Mouse (Mus musculus) heart, embryonic 11.5 days (tissue): ENCODE measurements around the gene Anapc15-ps. TPM values are rescaled to one million over a fixed set of nuclear protein-coding genes. Genes with fewer than 3 reads are reported as not detected.
A peak's percentile ranks its signal among the peaks of the same experiment; 100 is the strongest.

Experiments
- ATAC-seq: fragments of 200-750 bp; cut with Nextera tagmentation; replicated peaks from 2 replicates; pipeline ENCODE4 v1.8.0; 2017; ENCODE audit warnings: moderate library complexity; ENCODE audit not compliant: insufficient number of reproducible peaks, low FRiP score, low TSS enrichment
- H3K27ac ChIP-seq: fragments of 300-500 bp; sonication (generic); 2 replicates; pipeline ENCODE4 v1.5.1; 2014; ENCODE audit warnings: mild to moderate bottlenecking, low read depth, low read length
- H3K27me3 ChIP-seq: fragments of 300-500 bp; sonication (generic); 2 replicates; pipeline ENCODE4 v1.6.1; 2014; ENCODE audit warnings: mild to moderate bottlenecking, low read length, mixed read lengths; ENCODE audit not compliant: control insufficient read depth, insufficient read depth
- H3K36me3 ChIP-seq: fragments of 300-500 bp; sonication (generic); 2 replicates; pipeline ENCODE4 v1.6.1; 2014; ENCODE audit warnings: mild to moderate bottlenecking, low read length, moderate library complexity, mixed read lengths; ENCODE audit not compliant: control insufficient read depth, insufficient read depth
- H3K4me1 ChIP-seq: fragments of 300-500 bp; sonication (generic); 2 replicates; pipeline ENCODE4 v1.6.1; 2014; ENCODE audit warnings: low read length; ENCODE audit not compliant: control insufficient read depth, insufficient read depth
- H3K4me2 ChIP-seq: fragments of 300-500 bp; sonication (generic); 2 replicates; pipeline ENCODE4 v1.6.1; 2014; ENCODE audit warnings: mild to moderate bottlenecking, moderate library complexity
- H3K4me3 ChIP-seq: fragments of 300-500 bp; sonication (generic); 2 replicates; pipeline ENCODE4 v1.5.1; 2014; ENCODE audit warnings: low read depth, low read length
- H3K9ac ChIP-seq: fragments of 300-500 bp; sonication (generic); 2 replicates; pipeline ENCODE4 v1.6.1; 2014; ENCODE audit warnings: mild to moderate bottlenecking, low read depth, low read length, moderate library complexity
- H3K9me3 ChIP-seq: fragments of 300-500 bp; sonication (generic); replicated peaks from 2 replicates; pipeline ENCODE4 v1.6.1; 2016; ENCODE audit warnings: low read length; ENCODE audit not compliant: control insufficient read depth
- WGBS: fragments of 180-500 bp; shearing (Covaris S2); extraction: QIAGEN DNeasy Blood & Tissue Kit; methylation state at CpG from one replicate; pipeline ENCODE4 v1.1.7; 2014; ENCODE audit not compliant: insufficient replicate concordance; 5-methylcytosine and 5-hydroxymethylcytosine counted together
- polyA plus RNA-seq: library from polyadenylated mRNA; unstranded; fragments of >200 nt; fragmentation: Nextera tagmentation; extraction: Ambion mirVana; gene quantifications from 2 replicates; pipeline ENCODE4 v1.2.1, GENCODE M21; 2014

The Anapc15-ps gene
- polyA plus RNA-seq, 1 experiment from 2014 or later: not detected

DNA sequence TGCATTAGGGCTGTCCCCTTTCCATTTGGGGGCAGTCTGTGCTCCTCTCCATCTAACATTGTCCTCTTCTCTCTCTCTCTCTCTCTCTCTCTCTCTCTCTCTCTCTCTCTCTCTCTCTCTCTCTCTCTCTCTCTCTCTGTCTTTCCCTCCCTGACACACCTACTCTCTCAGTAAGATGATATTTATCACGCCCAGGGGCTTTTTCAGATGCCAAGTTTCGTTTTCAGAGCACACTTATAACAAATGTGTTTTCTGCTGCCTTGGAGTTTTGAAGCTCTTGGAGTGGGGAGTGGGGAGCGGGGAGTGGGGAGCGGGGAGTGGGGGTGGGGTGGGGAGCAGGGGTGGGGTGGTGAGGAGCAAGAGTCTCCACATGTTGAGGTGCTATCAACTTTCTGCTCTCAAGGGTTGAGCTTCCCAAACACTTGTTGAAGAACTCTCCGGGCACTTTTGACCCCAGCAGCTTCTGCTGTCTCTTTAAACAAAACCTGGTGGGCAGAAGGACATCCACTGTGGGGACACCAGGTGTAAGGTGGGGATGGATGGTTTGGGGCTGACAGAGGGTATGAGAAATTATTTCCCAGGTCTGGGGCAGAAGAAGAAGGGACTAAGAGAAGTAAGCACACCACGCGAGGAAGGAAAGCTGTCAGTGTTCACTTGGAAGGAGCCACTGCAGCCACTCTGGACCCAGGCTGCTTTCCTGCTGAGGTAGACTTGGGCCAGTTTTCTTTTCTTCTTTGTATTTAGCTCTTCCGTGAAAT lies 36.8 kb upstream of the Anapc15-ps start:
- H3K27ac ChIP-seq: no peak overlapping the region
- H3K9me3 ChIP-seq: no peaks in the 10 kb centered on the region
- no peak for ATAC-seq
- H3K4me3 ChIP-seq: no peak overlapping the region
- H3K9ac ChIP-seq: no peak overlapping the region
- H3K4me2 ChIP-seq: no peak overlapping the region
- 69% methylated on average over 8 of the region's 8 CpGs for WGBS
- H3K36me3 ChIP-seq: no peaks in the 10 kb centered on the region
- peaks cover 11% of the 10 kb centered on the region; the same call in 1 of the 2 replicates for H3K4me1 ChIP-seq
- no peaks in the 10 kb centered on the region for H3K27me3 ChIP-seq

DNA sequence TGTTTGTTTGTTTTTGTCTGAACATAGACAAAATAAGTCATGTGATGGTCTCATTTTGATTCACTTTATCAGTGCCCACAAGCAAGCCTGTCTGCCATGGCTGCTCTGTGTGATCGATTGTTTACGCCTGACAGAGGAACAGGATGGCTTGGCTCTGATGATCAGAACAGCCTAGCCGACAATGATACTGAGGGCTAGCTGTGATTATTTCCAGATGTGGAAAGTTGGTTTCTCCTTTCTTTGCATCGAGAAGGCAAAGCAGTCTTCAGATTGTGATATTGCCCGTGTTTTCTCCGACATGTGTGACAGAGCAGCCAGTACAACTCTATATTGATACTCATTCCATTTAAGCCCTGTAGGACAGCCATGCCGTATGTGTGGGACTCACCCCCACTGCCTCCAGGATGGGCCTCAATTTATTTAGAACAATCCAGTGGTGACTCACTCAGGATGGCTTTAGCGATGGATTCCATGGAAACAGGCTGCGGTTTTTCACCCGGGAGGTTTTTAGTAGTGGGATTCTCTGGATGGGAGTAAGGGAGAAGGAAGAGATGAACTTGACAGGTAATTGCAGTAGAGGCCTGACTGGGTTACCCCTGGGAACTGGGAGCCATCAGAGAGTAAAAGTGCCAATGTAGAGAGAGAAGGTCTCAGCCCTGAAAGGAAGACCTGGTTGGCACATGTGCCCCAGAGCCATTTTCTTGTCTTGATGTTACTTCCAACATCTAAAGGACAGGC lies 36.1 kb upstream of the Anapc15-ps start:
- Histone ChIP-seq H3K9ac (no peak overlapping the region), H3K4me1 (peaks cover 11% of the 10 kb centered on the region; the same call in 1 of the 2 replicates), H3K27ac (no peak overlapping the region), H3K4me2 (no peak overlapping the region), H3K27me3 (no peaks in the 10 kb centered on the region), H3K36me3 (no peaks in the 10 kb centered on the region), H3K4me3 (no peak overlapping the region), H3K9me3 (no peaks in the 10 kb centered on the region)
- WGBS: 58% methylated on average over 10 of the region's 10 CpGs
- ATAC-seq: no peak

DNA sequence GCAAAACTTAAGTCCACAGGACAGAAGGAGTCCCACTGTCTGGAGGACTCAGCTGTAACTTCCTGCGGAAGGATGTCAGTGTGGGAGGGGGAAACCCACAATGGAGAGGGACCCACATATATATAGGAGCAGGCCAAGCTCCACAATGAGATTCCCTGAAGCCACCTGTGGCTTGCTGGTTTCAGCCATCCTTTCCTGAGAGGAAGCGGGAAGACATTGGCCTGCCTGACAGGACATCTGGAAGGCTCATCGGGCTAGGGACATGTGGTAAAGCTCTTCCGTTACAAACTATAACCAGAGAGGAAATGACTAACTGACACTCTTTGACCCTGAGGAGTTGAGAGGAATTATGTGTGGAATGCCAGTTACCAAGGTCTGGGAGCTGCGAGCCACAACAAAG lies 34.8 kb upstream of the Anapc15-ps start:
- no peak overlapping the region for H3K9ac ChIP-seq
- H3K27ac ChIP-seq: peak overlapping the region; percentile 32; the same call in 1 of the 2 replicates
- H3K27me3 ChIP-seq: no peaks in the 10 kb centered on the region
- no peaks in the 10 kb centered on the region for H3K36me3 ChIP-seq
- ATAC-seq: no peak
- no peak overlapping the region for H3K4me3 ChIP-seq
- peaks cover 11% of the 10 kb centered on the region; the same call in 1 of the 2 replicates for H3K4me1 ChIP-seq
- 46% methylated on average over 5 of the region's 5 CpGs for WGBS
- H3K9me3 ChIP-seq: no peaks in the 10 kb centered on the region
- no peak overlapping the region for H3K4me2 ChIP-seq

DNA sequence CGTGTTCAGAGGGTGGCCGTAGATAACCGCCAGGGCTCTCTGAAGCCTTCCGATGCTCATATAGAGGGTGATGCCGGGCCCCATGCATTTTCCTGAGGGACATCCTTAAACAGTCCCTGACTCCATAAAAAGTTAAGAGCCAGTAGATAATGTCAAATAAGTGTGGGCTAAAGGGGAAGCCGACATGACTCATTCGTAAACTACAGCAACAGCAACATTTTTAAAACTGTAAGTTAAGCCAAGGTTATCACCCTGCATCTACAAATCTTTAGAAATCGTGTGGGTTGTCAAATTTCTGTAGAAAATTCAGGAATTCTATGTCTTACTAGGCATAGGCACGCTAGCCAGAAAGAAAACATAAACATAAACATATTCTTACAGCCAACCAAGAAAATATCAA lies 33.6 kb upstream of the Anapc15-ps start:
- no peaks in the 10 kb centered on the region for H3K36me3 ChIP-seq
- H3K27me3 ChIP-seq: no peaks in the 10 kb centered on the region
- ATAC-seq: no peak
- H3K9me3 ChIP-seq: no peaks in the 10 kb centered on the region
- H3K27ac ChIP-seq: no peak overlapping the region
- H3K4me2 ChIP-seq: no peak overlapping the region
- 86% methylated on average over 9 of the region's 9 CpGs for WGBS
- H3K4me3 ChIP-seq: no peak overlapping the region
- H3K4me1 ChIP-seq: peaks cover 11% of the 10 kb centered on the region; the same call in 1 of the 2 replicates
- no peak overlapping the region for H3K9ac ChIP-seq

DNA sequence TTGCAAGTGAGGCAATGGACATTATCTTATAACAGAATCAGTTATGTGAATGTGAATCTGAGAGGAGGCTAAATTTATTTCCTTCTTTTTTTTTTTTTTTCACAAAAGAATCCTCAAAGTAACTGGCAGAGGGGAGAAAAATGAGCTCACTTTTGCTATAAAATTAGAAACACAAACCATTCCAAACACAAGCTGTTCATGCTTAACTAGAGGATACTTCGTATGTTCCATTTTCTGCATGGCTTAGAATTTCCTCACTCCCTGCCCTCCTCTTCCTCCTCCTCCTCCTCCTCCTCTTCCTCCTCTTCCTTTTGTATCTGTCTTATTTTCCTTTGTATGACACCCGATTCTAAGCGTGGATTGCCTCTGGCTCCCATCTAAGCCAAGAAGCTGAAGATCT lies 32.5 kb upstream of the Anapc15-ps start:
- Histone ChIP-seq H3K9ac (no peak overlapping the region), H3K27ac (no peak overlapping the region), H3K4me3 (no peak overlapping the region), H3K4me1 (peaks cover 11% of the 10 kb centered on the region; the same call in 1 of the 2 replicates), H3K4me2 (no peak overlapping the region), H3K36me3 (no peaks in the 10 kb centered on the region), H3K27me3 (no peaks in the 10 kb centered on the region), H3K9me3 (no peaks in the 10 kb centered on the region)
- WGBS: 80% methylated on average over 3 of the region's 3 CpGs
- no peak for ATAC-seq

DNA sequence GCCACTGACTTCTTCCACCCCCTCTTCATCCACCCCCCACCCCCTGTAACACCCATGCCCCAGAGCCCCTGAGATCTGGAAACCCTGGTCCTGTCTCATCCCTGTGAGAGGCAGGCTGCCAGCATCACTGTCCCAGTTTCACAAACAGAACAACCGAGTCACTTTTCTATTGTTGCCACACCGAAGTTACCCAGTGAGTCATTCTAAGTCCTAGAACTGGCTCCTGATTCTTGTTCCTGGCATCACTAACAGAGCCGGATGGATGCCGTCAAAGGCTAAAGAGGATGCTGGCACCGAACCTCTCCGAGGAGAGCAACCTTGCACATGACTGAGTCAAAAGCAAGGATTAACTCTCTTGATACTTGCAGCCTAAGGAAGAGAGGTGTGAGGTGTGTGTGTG lies 31.6 kb upstream of the Anapc15-ps start:
- ATAC-seq: no peak
- H3K4me2 ChIP-seq: no peak overlapping the region
- no peak overlapping the region for H3K4me3 ChIP-seq
- H3K36me3 ChIP-seq: no peaks in the 10 kb centered on the region
- H3K4me1 ChIP-seq: peaks cover 11% of the 10 kb centered on the region; the same call in 1 of the 2 replicates
- no peaks in the 10 kb centered on the region for H3K9me3 ChIP-seq
- 82% methylated on average over 6 of the region's 6 CpGs for WGBS
- H3K9ac ChIP-seq: no peak overlapping the region
- H3K27me3 ChIP-seq: no peaks in the 10 kb centered on the region
- no peak overlapping the region for H3K27ac ChIP-seq

DNA sequence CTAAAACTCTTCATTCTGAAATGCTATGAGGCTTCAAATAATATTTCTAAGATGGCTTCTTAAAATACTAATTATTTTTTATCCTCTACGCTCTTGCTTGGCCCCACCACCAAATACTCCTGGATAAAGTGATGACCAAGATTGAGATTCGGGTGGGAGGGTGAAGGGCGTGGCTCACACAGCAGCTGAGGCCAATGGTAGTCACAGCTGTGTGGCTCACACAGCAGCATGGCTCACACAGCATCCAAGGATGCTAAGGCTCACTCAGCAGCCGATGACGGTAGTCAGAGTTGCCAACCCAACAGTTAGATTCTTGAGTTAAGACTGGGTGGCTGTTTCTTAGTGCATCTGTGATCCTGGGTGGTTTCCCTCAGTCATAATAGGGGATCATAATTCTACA lies 30.5 kb upstream of the Anapc15-ps start:
- WGBS: 78% methylated on average over 5 of the region's 5 CpGs
- no peak overlapping the region for H3K4me3 ChIP-seq
- no peaks in the 10 kb centered on the region for H3K9me3 ChIP-seq
- H3K9ac ChIP-seq: no peak overlapping the region
- H3K4me1 ChIP-seq: peaks cover 11% of the 10 kb centered on the region; the same call in 1 of the 2 replicates
- H3K4me2 ChIP-seq: no peak overlapping the region
- H3K27me3 ChIP-seq: no peaks in the 10 kb centered on the region
- H3K27ac ChIP-seq: no peak overlapping the region
- no peaks in the 10 kb centered on the region for H3K36me3 ChIP-seq
- ATAC-seq: no peak

DNA sequence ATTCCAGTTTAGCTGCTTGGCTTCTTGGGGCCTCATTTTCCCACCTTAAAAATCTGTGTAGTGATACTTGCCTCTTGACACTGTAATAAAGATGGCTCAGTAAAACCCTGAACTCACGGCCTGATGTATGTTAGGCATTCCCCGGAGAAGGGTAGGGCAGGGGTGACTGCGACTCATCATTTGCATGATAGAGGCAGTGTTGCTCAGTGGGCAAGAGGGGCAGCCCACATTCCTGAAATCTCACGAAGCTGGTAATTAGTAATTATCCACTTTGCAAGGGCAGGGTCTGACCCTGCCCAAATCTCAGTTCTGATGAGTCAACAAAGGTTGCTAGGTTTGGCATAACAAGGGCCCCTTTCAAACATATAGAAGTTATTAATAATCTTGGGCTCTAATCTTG lies 27.2 kb upstream of the Anapc15-ps start:
- Histone ChIP-seq H3K27ac (no peak overlapping the region), H3K4me2 (no peak overlapping the region), H3K9me3 (no peaks in the 10 kb centered on the region), H3K27me3 (no peaks in the 10 kb centered on the region), H3K36me3 (no peaks in the 10 kb centered on the region), H3K4me1 (peaks cover 4% of the 10 kb centered on the region; the same call in 1 of the 2 replicates), H3K4me3 (no peak overlapping the region), H3K9ac (no peak overlapping the region)
- 65% methylated on average over 4 of the region's 4 CpGs for WGBS
- no peak for ATAC-seq
